Mouse (Mus musculus) C2C12 (cell line): ENCODE measurements at regions not wholly inside any gene's neighbourhood (a gene's known extent, or its start where the extent isn't known, plus 50 kb on each side); places are given as distances from the start of the nearest gene placed in this dataset.

ENCODE experiments used
- CTCF ChIP-seq: IDR thresholded peaks from one replicate; pipeline ENCODE4 v1.5.1; 2011; ENCODE audit not compliant: control insufficient read depth, insufficient read depth, insufficient read length
- FOSL1 ChIP-seq: IDR thresholded peaks from one replicate; pipeline ENCODE4 v1.8.0; 2011; ENCODE audit warnings: mild to moderate bottlenecking, low read length; ENCODE audit not compliant: poor library complexity, insufficient read depth, severe bottlenecking
- MAX ChIP-seq: IDR thresholded peaks from one replicate; pipeline ENCODE4 v1.6.1; 2011; ENCODE audit warnings: mild to moderate bottlenecking, control low read depth
- MYOG ChIP-seq: IDR thresholded peaks from one replicate; pipeline ENCODE4 v1.6.1; 2011; ENCODE audit not compliant: control insufficient read depth, insufficient read length; ENCODE audit errors: extremely low read depth
- USF1 ChIP-seq: IDR thresholded peaks from one replicate; pipeline ENCODE4 v1.6.1; 2011; ENCODE audit warnings: low read depth, mild to moderate bottlenecking, control low read depth, moderate library complexity

DNA sequence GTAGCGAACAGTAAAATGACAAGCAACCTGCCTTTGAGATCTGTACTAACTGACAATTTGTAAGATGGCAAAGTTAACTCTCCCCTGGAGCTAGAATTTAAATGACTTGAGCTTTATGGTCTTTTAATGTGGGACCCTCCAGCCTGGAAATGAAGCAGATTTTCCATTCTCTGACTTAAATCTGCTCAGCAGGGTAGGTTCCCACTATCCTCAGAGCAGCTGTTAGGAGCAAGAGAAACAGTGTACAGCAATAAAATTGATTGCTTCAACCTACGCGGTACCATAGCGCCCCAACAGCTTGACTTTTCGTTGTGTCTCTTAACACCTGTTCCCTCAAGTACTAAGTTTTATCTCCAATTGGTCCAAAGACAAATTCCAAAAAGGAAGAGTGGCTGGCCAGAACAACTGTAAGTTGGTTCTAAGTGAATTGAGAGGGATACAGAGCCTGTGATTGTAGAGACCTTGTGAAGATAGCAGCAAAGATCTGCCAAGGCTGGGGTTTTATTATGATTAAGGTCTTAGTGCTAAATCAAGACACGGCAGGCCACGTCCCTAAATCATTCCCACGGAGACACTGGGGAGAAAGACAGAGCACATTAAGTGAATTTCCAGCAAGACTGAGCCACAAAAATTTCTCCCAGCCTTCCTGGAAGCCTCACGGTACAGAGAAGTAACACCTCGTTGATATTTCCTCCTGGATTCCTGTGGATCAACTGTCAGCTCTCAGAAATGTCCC lies 230.1 kb downstream of the Pros1 start:
- TF ChIP-seq CTCF (no peak), MYOG (no peak), MAX (no peak), FOSL1 (no peak), USF1 (no peak)
